Mouse (Mus musculus): ENCODE measurements around the gene Ap2a1. TPM values are rescaled to one million over a fixed set of nuclear protein-coding genes. Genes with fewer than 3 reads are reported as not detected.

Ap2a1 gene
- polyA plus RNA-seq, 1 experiment from 2014 or later, result 74.8 TPM

- no peak for ATAC-seq (ENCODE audit: low FRiP score)
- Histone ChIP-seq H3K36me3 (ENCODE audit: control insufficient read depth, insufficient read depth, low read length) (0 out of 2 replicates have a peak, but pooled peaks cover 3% of the 10 kb centered on the region), H3K27me3 (ENCODE audit: control insufficient read depth, insufficient read depth, low read length) (no peaks in the 10 kb centered on the region), H3K4me2 (peak overlapping the region; percentile 60), H3K4me1 (ENCODE audit: control insufficient read depth, insufficient read depth, low read length) (peaks cover 13% of the 10 kb centered on the region), H3K9ac (ENCODE audit: low read length) (peak overlapping the region; percentile 93), H3K4me3 (ENCODE audit: low read depth, low read length) (peak overlapping the region; percentile 97), H3K27ac (ENCODE audit: low read depth, low read length) (no peak overlapping the region), H3K9me3 (ENCODE audit: control insufficient read depth, low read length) (no peaks in the 10 kb centered on the region)
- no peak for DNase-seq (ENCODE audit: low spot score, missing footprints)
- 0% methylated on average over 1 of the region's 1 CpGs for WGBS
Measured at GRCm38 (mm10) chr7:44928570-44928969, 726 bp downstream of the Ap2a1 start.

- Histone ChIP-seq H3K4me1 (ENCODE audit: control insufficient read depth, insufficient read depth, low read length) (peaks cover 13% of the 10 kb centered on the region), H3K36me3 (ENCODE audit: control insufficient read depth, insufficient read depth, low read length) (0 out of 2 replicates have a peak, but pooled peaks cover 9% of the 10 kb centered on the region), H3K4me2 (no peak overlapping the region), H3K27ac (ENCODE audit: low read depth, low read length) (no peak overlapping the region), H3K27me3 (ENCODE audit: control insufficient read depth, insufficient read depth, low read length) (no peaks in the 10 kb centered on the region), H3K9ac (ENCODE audit: low read length) (no peak overlapping the region), H3K9me3 (ENCODE audit: control insufficient read depth, low read length) (no peaks in the 10 kb centered on the region), H3K4me3 (ENCODE audit: low read depth, low read length) (no peak overlapping the region)
- DNase-seq (ENCODE audit: low spot score, missing footprints) (peak; percentile 88), ATAC-seq (ENCODE audit: low FRiP score) (no peak)
- 74% methylated on average over 3 of the region's 3 CpGs for WGBS
Measured at GRCm38 (mm10) chr7:44925468-44925867, 3.8 kb downstream of the Ap2a1 start.

- ATAC-seq (ENCODE audit: low FRiP score), result no peak
- 0 out of 2 replicates have a peak, but pooled peaks cover 9% of the 10 kb centered on the region for H3K36me3 ChIP-seq (ENCODE audit: control insufficient read depth, insufficient read depth, low read length)
Measured at GRCm38 (mm10) chr7:44922530-44922929, 6.8 kb downstream of the Ap2a1 start.

GRCm38 (mm10) chr7:44919127-44919526, 10.2 kb downstream of the Ap2a1 start:
- DNase-seq (ENCODE audit: low spot score, missing footprints), result no peak
- Histone ChIP-seq H3K9ac (ENCODE audit: low read length) (no peak overlapping the region), H3K4me3 (ENCODE audit: low read depth, low read length) (no peak overlapping the region), H3K27ac (ENCODE audit: low read depth, low read length) (no peak overlapping the region), H3K4me1 (ENCODE audit: control insufficient read depth, insufficient read depth, low read length) (no peaks in the 10 kb centered on the region), H3K36me3 (ENCODE audit: control insufficient read depth, insufficient read depth, low read length) (0 out of 2 replicates have a peak, but pooled peaks cover 11% of the 10 kb centered on the region), H3K4me2 (no peak overlapping the region), H3K9me3 (ENCODE audit: control insufficient read depth, low read length) (no peaks in the 10 kb centered on the region), H3K27me3 (ENCODE audit: control insufficient read depth, insufficient read depth, low read length) (no peaks in the 10 kb centered on the region)
- ATAC-seq (ENCODE audit: low FRiP score), result no peak
- 93% methylated on average over 5 of the region's 5 CpGs for WGBS

More at GRCm38 (mm10) chr7:44922530-44922929, 6.8 kb downstream of the Ap2a1 start:
- Histone ChIP-seq H3K4me1 (ENCODE audit: control insufficient read depth, insufficient read depth, low read length) (no peaks in the 10 kb centered on the region), H3K27ac (ENCODE audit: low read depth, low read length) (no peak overlapping the region), H3K4me2 (no peak overlapping the region), H3K4me3 (ENCODE audit: low read depth, low read length) (no peak overlapping the region), H3K9ac (ENCODE audit: low read length) (no peak overlapping the region), H3K9me3 (ENCODE audit: control insufficient read depth, low read length) (no peaks in the 10 kb centered on the region), H3K27me3 (ENCODE audit: control insufficient read depth, insufficient read depth, low read length) (no peaks in the 10 kb centered on the region)
- DNase-seq (ENCODE audit: low spot score, missing footprints), result no peak

- ATAC-seq (ENCODE audit: low FRiP score), result no peak
- H3K27ac ChIP-seq (ENCODE audit: low read depth, low read length), result no peak overlapping the region
- H3K36me3 ChIP-seq (ENCODE audit: control insufficient read depth, insufficient read depth, low read length), result 0 out of 2 replicates have a peak, but pooled peaks cover 6% of the 10 kb centered on the region
- no peaks in the 10 kb centered on the region for H3K4me1 ChIP-seq (ENCODE audit: control insufficient read depth, insufficient read depth, low read length)
- no peak overlapping the region for H3K4me3 ChIP-seq (ENCODE audit: low read depth, low read length)
- H3K4me2 ChIP-seq, result no peak overlapping the region
- 82% methylated on average over 3 of the region's 3 CpGs for WGBS
- no peaks in the 10 kb centered on the region for H3K9me3 ChIP-seq (ENCODE audit: control insufficient read depth, low read length)
- H3K9ac ChIP-seq (ENCODE audit: low read length), result no peak overlapping the region
- no peaks in the 10 kb centered on the region for H3K27me3 ChIP-seq (ENCODE audit: control insufficient read depth, insufficient read depth, low read length)
- DNase-seq (ENCODE audit: low spot score, missing footprints), result no peak
Measured at GRCm38 (mm10) chr7:44918219-44918618, 11.1 kb downstream of the Ap2a1 start.

- H3K27me3 ChIP-seq (ENCODE audit: control insufficient read depth, insufficient read depth, low read length), result no peaks in the 10 kb centered on the region
- H3K9me3 ChIP-seq (ENCODE audit: control insufficient read depth, low read length), result no peaks in the 10 kb centered on the region
- H3K9ac ChIP-seq (ENCODE audit: low read length), result no peak overlapping the region
- ATAC-seq (ENCODE audit: low FRiP score) (no peak), DNase-seq (ENCODE audit: low spot score, missing footprints) (no peak)
- H3K4me2 ChIP-seq, result no peak overlapping the region
- 93% methylated on average over 4 of the region's 4 CpGs for WGBS
- H3K4me3 ChIP-seq (ENCODE audit: low read depth, low read length), result no peak overlapping the region
- H3K36me3 ChIP-seq (ENCODE audit: control insufficient read depth, insufficient read depth, low read length), result 0 out of 2 replicates have a peak, but pooled peaks cover 9% of the 10 kb centered on the region
- no peak overlapping the region for H3K27ac ChIP-seq (ENCODE audit: low read depth, low read length)
- no peaks in the 10 kb centered on the region for H3K4me1 ChIP-seq (ENCODE audit: control insufficient read depth, insufficient read depth, low read length)
Measured at GRCm38 (mm10) chr7:44916881-44917280, 12.4 kb downstream of the Ap2a1 start.

- Histone ChIP-seq H3K27ac (ENCODE audit: low read depth, low read length) (no peak overlapping the region), H3K27me3 (ENCODE audit: control insufficient read depth, insufficient read depth, low read length) (no peaks in the 10 kb centered on the region), H3K36me3 (ENCODE audit: control insufficient read depth, insufficient read depth, low read length) (0 out of 2 replicates have a peak, but pooled peaks cover 5% of the 10 kb centered on the region), H3K4me3 (ENCODE audit: low read depth, low read length) (no peak overlapping the region), H3K4me2 (no peak overlapping the region), H3K9me3 (ENCODE audit: control insufficient read depth, low read length) (no peaks in the 10 kb centered on the region), H3K4me1 (ENCODE audit: control insufficient read depth, insufficient read depth, low read length) (no peaks in the 10 kb centered on the region), H3K9ac (ENCODE audit: low read length) (no peak overlapping the region)
- ATAC-seq (ENCODE audit: low FRiP score), result no peak
- WGBS, result 93% methylated on average over 6 of the region's 6 CpGs
- DNase-seq (ENCODE audit: low spot score, missing footprints), result no peak
Measured at GRCm38 (mm10) chr7:44916191-44916590, 13.1 kb downstream of the Ap2a1 start.

- 0 out of 2 replicates have a peak, but pooled peaks cover 5% of the 10 kb centered on the region for H3K36me3 ChIP-seq (ENCODE audit: control insufficient read depth, insufficient read depth, low read length)
- no peak overlapping the region for H3K4me3 ChIP-seq (ENCODE audit: low read depth, low read length)
- no peak overlapping the region for H3K27ac ChIP-seq (ENCODE audit: low read depth, low read length)
- ATAC-seq (ENCODE audit: low FRiP score) (no peak), DNase-seq (ENCODE audit: low spot score, missing footprints) (no peak)
- H3K9me3 ChIP-seq (ENCODE audit: control insufficient read depth, low read length), result no peaks in the 10 kb centered on the region
- H3K27me3 ChIP-seq (ENCODE audit: control insufficient read depth, insufficient read depth, low read length), result no peaks in the 10 kb centered on the region
- 93% methylated on average over 9 of the region's 9 CpGs for WGBS
- H3K9ac ChIP-seq (ENCODE audit: low read length), result no peak overlapping the region
- no peaks in the 10 kb centered on the region for H3K4me1 ChIP-seq (ENCODE audit: control insufficient read depth, insufficient read depth, low read length)
- H3K4me2 ChIP-seq, result no peak overlapping the region
Measured at GRCm38 (mm10) chr7:44915314-44915713, 14.0 kb downstream of the Ap2a1 start.

GRCm38 (mm10) chr7:44914396-44914795, 14.9 kb downstream of the Ap2a1 start:
- H3K4me1 ChIP-seq (ENCODE audit: control insufficient read depth, insufficient read depth, low read length), result no peaks in the 10 kb centered on the region
- no peaks in the 10 kb centered on the region for H3K27me3 ChIP-seq (ENCODE audit: control insufficient read depth, insufficient read depth, low read length)
- H3K4me2 ChIP-seq, result no peak overlapping the region
- 89% methylated on average over 2 of the region's 2 CpGs for WGBS
- peaks cover 5% of the 10 kb centered on the region; the same call in 1 of the 2 replicates for H3K36me3 ChIP-seq (ENCODE audit: control insufficient read depth, insufficient read depth, low read length)
- H3K9me3 ChIP-seq (ENCODE audit: control insufficient read depth, low read length), result no peaks in the 10 kb centered on the region
- no peak overlapping the region for H3K27ac ChIP-seq (ENCODE audit: low read depth, low read length)
- no peak overlapping the region for H3K9ac ChIP-seq (ENCODE audit: low read length)
- DNase-seq (ENCODE audit: low spot score, missing footprints) (no peak), ATAC-seq (ENCODE audit: low FRiP score) (no peak)
- no peak overlapping the region for H3K4me3 ChIP-seq (ENCODE audit: low read depth, low read length)

All from midbrain, embryonic 11.5 days (tissue).